Mouse (Mus musculus) yolk sac, embryonic 10.5 days (tissue): ENCODE measurements around the gene Fam71b.

Experiments used
- DNase-seq: peaks from one replicate; pipeline ENCODE4 v3.0.0-alpha.2; 2017; ENCODE audit warnings: low spot score

The Fam71b gene

DNA sequence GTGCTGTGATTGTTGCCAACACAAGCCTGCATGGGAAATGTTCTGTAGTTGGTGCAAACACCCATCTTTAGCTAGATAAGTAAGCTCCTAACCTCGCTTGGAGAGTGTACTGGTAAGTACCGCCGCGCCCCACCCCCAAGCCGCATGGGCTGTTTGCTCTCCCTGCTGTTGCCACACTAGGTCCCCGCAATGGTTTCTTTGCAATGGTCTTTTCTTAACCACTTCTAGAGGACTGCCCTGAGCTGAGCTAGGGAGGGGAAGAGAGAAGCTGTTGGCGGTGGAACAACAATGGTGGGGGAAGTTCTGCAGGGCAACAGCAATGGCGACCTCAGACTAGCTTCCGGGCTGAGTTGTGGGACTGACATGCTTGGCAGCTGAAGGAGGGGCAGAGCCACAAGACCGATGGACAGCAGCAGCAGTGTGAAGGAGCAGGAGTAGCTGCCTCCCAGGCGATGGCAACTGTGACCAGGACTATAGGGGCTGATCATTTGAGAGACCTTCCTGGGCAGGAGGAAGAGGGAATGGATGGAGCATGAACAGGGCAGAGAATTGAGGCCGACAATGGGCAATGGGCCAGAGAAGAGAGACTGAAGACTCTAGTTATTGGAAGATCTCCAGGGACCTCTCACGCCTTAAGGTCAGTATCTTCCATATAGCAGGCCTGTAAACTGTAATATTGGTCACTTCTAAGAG lies at the start of gene Fam71b:
Gene Fam71b (plus strand): TSS at position 393 of the 693 bp plus-strand sequence.
- no peak for DNase-seq

DNA sequence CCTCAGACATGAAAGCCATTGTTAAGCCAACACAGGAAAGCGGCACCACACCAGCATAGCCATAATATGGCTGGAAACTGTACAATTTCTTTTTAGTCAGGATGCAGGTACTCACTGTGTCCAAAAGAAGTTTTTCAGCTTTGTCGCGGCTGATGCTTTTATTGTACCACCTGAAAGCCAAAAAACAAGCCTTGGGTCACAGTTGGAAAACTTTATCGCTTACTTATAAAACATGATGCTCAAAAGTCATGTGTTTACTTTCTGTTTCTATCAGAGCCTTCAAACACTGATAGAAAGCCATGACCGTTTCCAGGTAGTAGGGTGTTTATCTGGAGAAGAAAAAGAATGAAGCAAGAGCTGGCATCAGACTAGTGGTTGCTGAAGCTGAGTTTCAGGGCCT lies 48.6 kb upstream of the Fam71b start:
- DNase-seq, result no peak

DNA sequence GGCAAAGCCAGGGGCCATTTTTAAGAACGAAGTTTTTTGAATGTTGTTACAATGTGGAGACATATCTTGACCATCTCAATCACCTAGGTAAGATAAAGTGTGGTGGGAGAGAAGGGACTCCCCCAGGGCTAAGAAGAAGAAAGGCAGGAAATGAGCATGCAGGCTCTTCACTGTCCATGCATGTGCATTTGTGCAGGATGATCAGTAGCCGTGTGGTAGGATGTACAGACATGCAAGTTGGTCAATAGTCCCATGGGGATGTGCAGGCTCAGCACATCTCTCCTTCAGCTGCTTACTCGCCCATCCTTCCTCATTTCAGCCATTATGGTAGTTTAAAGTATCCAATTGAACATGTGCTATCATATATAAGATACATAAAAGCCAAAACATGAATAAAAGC lies 47.9 kb upstream of the Fam71b start:
- no peak for DNase-seq

DNA sequence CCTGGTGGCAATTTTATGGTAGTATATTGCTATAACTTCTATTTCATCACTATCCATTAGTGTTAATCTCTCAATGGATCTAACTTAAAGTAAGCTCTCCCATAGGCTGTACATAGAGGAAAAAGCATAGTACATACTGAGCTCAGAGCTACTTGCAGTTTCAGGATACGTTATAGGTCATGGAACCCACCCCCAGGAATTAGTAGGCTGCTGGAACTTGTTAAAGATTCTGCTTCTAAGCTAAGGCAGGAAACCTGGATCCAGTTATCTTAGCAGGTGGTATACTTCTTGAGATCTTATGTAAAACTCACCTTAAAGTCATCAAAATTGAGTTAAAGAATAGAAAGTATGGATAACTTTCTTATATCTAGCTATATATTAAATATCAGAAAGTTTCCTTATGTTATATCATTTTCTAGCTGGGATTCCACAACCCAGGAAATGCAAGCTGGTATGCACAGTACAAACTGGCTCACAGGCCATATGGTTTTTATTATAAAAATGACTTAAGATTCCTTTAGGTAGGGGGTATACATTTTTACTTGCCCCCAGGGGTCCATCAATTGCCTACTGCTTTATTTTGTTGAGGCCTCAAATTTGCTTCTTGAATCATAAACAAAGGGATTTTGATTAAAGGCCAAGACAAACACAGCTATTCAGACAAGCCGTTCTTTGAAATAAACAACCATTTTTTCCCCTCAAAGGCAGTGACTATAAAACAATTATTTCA lies 46.5 kb upstream of the Fam71b start:
- no peak for DNase-seq

DNA sequence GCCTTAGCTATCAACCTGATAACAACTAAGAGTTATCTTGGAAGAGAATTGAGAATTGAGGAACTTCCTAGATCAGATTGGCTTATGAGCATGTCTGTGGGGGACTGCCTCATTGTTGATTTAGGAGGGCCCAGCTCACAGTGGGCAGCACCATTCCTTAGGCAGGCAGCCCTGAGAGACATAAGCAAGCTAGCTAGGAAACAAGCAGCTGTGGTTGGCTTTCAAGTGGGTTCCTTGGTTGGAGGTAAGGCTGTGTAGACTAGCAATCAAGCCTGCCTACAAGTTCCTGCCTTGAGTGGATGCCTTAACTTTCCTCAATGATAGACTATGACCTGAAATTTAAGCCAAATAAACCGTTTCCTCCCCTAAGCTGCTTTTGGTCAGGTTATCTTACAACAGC lies 38.0 kb upstream of the Fam71b start:
- no peak for DNase-seq

DNA sequence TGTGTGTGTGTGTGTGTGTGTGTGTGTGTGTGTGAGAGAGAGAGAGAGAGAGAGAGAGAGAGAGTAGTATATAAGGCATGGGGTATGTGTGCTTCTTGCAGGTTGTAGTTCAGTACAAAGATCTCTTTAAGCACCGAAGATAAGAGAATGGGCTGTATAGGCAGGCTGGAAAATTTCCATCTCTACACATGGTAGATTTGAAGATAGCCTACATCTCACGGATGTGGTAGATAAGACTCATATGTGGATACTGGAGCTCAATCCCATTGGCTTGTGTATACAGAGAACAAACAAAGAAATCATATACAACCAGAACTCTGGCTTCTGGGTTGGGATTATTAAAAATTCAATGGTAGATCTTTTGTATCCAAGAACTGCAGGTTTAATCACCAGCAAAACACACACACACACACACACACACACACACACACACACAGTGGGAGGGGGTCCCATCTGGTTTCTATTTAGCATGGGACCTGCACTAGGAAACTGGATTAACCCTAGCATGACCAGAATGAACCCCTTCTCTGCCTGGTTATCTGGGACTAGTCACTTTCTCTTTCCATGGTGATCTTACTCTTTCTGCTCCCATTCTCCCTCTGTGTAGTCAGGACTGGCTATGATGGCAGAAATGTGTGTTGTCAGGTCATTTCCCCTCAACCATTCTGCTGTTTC lies 35.2 kb upstream of the Fam71b start:
- DNase-seq, result no peak

DNA sequence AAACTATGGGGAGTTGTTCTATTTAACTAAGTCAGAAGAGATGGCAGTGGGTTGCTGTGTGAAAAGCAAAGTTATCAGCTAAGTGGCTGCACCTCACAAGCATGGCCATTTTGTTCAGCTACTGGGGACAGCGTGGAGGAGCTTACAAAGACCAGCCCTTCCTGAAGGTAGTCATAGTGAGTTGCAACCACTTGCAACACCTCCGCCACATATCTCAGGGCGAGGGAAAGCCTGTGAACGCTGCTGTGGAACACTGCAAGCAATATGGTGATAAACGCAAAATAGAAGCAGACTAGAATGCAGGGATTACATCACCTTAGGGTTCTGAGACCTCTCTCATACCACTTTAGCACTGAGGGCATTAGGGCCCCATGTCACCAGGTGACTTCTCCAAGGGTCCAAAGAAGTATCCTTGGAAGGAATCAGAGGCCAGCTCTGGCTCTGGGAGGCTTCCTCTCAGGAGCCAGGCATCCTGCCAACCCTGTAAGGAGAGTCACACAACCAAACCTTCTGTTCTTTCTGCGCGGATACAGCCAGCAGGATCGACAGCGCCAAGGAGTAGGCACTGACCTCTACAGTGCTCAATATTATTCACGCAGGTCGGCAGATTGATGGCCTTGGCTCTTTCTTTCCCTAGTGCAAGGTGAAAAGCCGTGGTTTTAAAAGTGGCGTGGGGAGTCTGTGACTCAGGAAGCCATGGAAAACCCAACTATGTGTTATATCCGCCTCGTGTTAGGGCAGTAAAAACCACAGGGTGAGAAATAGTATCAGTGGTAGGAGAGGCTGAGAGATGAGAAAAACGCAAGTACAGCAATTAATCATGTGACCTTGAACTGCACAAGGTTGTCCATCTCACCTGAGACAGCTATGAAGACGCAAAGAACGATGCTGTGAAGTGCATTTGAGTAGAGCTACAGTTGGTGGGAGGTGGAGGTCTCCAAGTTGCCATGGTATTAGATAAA lies 34.0 kb upstream of the Fam71b start:
- no peak for DNase-seq

DNA sequence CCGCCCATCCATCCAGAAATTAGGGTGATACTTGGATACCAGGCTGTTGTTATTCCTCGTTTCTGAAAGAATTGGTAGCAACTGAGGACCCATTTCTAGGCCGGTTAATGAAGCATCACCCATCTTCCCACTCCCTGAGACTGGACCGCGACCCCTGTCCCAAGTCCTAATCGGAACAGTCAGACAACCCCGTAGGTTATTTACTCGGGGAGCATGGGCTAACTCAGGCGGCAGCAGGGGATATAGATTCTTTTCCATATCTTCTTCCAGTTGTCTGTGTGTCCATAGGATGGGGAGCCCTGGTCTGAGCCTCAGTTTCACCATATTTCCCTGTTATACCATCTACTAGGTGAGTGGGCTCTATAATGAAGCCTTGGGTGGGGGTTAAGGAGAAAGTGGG lies 32.5 kb upstream of the Fam71b start:
- no peak for DNase-seq

DNA sequence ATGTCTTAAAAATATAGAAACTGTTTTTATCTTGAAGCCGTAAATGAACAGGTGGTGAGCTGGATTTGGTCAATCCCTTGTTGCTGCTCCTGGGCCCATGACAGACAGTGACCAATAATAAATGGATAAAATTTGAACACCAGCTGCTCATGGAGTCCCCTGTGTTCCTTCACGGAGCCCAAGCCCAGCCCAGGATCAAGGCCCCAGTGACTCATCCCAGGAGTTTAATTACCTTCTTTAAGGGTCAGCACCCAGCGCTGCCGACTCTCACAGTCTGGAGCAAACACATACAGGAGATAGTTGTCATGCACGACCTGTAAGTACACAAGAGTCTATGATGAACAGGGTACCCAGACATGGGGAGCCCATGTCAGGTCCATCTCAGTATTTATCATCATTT lies 30.6 kb upstream of the Fam71b start:
- DNase-seq, result no peak

DNA sequence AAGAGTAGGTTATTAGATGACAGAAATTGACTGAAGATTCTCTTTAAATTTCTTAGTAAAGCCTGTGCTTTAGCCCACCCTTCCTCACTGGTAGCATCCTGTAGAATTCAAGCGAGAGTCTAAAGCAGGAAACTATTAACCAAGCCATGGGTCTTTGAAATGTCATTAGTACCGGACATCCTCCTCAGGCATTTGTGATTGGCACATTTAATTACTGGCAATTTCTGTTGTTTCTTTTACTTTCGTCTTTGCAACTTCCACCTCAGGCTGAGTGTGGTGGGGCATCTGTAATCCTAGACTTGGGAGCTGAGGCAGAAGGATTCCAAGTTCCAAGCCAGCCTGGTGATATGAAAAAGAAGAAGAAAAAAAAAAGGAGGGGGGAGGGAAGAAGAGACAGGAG lies 30.0 kb upstream of the Fam71b start:
- no peak for DNase-seq

DNA sequence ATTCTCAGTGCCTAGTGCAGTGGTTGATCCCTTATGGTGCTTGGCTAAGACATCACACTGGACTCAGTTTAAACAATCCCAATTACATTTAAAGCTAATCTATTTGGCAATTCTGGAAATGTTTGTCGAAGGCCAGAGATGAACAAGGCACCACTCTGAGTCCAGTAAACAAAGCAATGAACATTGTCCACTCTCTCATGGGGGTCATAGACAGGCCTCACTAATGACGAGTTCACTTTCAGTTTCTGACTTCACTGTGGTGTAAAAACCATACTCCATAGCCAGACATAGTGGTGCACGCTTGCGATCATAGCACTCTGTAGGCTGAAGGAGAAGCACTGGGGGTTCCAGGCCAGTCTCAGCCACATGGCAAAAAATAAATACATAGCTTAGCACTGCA lies 25.9 kb upstream of the Fam71b start:
- DNase-seq, result no peak

DNA sequence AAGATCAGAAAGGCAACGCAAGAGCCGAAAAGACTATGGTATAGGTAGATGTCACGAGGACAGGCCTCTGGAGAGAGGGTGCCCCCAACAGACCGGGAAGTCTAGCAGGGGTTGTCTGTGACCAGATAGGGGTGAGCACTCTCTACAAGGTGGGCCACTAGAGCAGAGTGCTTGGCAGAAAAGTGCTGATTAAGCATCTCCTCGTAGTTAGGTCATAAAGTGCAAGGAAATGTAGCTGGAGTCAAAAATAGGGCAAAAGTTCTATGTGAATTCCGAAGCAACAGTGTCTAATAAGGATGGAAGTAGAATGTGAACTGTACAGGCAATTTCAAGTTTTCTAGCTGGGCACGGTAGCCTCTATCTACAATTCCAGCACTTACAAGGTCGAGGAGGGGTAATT lies 25.1 kb upstream of the Fam71b start:
- no peak for DNase-seq

DNA sequence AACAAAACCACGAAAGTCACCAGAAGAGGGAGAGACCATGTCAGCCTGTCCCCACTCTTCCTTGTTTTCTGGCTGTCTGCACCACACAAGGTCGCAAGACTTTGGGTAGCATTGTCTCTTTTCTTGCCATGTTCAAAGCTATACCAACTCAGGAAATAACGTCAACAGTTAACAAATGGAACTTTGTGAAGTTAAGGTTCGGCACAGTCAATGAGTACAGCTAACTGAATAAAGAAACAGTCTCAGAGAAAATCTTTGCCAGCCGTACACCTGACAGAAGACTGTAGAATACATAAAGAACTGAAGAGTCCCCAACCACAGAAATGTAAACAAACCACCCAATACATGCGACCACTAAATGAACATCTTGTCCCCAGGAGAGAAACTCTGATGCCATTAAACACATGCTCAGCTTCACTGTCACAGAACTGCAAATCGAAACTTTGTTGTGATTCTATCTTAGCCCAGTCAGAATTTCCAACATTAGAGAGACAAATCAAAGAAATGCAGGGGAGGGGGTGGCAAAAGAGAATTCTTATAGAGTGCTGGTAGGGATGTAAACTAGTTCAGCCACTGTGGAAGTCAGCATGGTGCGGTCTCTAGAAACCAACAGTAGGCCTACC lies 23.9 kb upstream of the Fam71b start:
- no peak for DNase-seq

DNA sequence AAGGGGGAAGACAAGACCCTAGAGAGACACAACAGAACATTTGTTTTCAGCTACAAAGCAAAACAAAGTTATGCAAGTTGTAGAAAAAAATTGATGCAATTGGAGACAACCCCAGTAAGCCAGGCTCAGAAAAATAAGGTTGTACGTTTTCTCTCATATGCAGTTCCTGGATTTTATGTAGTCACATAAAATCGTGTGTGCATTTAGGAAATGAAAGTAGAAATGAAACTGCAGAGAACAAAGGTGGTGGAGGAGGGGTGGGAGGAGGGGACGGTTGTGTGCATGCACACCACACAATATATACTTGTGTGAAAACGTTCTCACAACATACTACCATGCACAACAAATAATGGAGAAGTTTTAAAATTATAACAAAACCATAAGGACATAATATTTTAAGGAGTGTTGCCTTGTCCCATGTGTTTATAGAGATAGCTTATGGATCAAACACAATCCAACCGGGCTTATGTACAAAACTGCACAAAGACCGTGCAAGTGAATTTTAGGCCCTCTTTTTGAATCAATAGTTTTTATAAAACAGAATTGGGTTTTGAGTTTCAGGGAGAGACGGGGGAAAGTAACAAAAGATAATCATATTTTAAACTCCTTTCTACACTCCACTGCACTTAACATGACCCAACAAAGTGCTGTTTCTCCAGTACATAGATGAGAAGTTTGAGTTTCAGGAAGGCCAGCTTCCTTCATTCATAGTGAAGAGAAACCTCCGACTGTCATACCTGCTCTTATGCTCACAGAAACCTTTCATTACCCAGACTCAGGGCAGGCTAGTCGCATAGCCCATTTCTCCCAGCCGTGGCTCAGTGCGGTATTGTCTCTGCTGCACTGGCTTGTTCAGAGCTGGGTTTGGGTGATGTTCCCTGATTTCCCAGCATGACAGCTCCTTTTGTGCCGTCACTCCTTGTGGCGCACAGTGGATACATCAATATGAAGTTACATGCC lies 23.0 kb upstream of the Fam71b start:
- no peak for DNase-seq

DNA sequence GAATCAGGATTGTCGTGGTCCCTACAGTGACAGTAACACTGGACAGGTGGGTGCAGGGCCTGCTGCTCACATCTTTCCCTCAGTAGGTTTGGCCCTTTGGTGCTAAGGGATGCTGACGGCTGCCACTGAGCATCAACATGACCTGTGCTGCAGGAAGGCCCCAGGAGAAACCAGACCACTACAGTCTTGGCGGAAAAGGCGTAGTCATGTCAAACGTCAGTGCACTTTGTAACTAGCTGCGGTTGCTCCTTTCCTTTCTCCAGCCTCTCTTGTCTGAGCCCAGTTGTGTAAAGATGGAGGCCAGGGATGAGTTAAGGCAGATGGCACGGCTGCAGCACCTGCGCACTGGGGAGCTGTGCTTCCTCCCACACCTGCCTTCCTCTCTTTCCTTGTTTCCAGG lies 21.3 kb upstream of the Fam71b start:
- DNase-seq, result no peak

DNA sequence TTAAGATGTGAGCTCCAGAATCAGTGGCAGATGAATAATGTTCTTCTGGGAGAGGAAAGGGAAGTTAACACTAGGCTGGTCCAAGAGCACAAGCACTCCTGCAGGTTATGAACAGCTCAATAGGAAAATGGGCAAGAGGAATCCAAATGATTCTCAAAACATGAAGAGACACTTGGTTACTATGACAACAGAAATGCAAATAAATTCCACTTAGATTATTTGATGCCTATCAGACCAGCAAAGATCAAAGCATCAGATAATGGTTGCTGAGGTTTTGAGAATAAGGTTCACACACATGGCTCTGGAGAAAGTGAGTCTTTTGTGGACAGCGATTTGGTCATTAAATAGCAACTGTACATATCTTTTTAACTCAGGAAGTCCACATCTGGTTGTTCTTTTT lies 19.0 kb upstream of the Fam71b start:
- DNase-seq, result no peak

DNA sequence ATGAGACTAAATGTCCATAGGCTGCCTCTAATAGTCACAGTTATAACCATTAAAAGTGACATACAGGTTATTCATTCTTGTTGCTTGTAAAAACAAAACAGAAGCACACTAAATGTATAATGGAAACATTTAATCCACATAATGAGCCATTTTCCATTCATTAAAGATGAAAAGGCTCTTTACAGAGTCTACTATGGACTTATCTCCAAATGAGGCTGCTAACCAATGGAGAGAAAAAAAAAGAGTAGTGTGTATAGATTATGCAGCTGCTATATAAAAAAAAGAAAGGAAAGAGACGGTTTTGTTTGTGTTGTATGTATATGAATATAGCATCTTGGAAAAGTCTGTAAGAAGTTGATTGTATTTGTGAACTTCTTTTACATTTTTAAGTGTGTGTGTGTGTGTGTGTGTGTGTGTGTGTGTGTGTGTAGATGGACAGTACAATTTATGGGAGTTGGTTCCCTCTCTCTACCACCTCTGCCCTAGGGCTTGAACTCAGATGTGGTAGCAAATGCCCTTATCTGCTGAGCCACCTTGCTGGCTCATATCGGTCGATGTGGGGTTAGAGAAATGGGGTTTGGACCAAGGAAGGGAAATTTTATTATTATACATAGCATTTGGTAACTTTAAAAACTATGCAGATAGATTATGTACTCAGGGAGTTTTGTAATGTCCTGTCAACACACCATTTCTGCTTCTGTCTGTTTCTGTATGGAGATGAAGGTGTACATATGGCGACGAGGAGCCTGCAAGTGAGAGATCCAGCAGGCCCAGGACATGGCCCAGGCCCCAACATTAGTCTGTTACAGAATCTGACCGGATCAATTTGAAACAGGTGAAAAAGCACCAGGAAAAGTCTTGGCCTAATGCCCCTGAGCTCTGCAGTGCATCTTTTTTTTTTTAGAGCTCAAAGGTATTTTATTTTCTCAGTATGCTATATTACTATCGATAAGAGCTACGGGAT lies 18.3 kb upstream of the Fam71b start:
- DNase-seq, result no peak

DNA sequence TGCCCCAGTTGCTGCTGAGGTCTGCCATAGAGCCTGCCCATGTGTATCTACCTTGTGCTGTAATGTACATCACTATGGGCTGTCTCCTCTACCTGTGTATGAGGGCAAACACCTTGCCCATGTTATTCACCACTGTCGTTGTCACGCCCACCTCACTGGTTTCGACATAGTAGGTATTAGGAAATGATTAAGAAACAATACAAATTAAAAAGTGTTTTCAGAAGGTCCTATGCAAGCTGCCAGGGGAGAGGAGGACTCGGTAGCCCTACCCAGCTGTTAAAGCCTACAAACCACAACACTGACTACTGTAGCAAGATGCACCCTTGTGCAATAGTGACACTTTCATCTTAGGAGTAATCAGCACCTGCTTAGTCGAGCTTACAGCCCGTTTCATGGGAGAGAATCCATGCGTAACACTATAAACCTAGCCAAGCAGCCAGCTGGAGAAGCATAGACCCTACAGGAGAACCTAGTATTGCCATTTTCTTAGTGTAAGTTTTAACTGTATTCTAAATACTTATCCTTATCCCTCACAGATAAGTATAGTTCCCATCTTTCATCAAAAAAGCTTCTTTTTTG lies 16.2 kb upstream of the Fam71b start:
- no peak for DNase-seq

DNA sequence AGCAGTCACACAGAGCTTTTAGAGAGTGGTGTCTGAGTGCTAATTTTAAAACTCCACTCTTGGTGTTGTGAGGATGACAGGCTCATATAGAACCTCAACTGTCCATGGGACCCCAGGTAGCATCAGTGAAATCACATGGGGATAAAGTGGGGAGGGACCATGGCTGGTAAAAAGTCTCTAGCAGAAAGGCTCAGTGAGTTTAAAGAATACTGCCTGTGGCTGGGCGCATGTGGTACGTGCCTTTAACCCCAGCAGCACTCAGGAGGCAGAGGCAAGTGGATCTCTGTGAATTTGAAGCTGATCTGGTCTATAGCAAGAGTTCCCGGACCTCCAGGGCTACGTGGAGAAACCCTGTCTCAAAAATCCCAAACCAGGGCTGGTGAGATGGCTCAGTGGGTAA lies 13.9 kb upstream of the Fam71b start:
- no peak for DNase-seq
